Mouse (Mus musculus): ENCODE results near the gene Qdpr.
A peak's percentile ranks its signal among the peaks of the same experiment; 100 is the strongest.
"Not testable (repeated sequence)": the region's sequence is repeated elsewhere in the genome, so short reads cannot be mapped to it uniquely, and the experiment has no call there.

Gene Qdpr

DNA sequence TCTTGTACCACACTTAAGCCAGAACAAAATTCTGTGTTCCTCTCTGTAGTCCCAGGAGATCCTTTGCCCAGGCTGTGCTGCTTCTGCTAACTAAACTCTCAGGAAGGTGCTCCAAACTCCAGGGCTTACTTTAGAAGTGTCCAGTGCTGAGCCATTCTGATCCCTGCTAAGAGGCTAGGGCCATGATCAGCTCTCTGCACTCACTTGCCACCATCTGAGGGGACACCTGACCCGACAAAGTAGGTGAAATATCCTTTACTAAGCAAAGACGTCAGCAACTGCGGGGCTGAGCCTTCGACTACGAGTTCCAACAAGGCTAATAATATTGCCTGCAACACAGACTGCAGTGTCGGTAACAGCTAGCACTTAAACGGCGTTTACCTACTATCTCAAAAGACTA, 830 bp downstream of the Qdpr start:
- no peak for DNase-seq

DNA sequence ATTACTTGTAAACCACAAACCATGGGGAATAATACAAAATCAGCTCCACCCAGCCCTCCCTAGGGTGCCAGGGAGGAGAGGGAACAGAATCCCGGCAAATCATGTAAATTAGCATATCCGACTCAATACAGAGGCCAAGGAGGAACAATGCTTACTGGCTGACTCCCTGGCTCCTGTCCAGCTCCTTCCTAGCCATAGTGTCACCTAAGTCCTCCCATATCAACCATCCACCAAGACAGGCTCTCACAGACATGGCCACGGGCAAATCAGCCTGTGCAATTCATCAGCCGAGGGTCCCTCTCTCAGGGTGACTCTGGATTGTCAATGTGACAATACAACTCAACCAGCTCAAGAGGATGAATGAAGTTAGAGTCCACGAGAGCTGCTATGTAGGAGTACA, 1.4 kb downstream of the Qdpr start:
- no peak for DNase-seq

DNA sequence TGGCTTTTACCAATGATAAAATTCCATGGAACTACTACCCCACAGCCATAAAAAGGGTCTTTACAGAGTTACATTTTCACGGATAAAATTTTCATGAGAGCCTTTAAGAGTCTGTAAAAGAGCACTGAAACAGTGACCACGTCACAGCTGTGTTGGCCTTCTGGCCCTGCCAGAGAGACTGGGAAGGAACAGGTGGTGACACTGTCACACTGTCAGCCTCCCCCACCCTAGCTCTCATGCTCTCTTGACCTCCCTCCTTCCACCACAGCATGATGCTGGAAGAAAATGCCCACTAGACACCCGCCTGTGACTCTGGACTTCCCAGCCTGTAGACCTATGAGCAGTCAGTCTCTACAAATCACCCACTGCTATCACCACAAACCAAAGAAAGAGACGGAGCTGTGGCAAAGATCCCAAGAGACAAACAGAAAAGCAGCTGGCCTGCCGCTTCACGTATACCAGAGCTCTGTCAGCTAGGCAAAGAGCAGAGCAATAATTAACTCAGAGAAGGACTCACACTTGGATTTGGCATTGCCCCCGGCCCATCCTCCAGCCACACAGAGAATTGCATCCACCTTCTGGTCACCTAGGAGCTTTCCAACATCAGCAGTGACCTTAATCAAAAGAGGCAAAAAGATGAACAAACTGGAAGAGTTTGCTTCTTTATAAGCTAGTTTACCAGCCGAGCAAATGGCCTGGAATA, 5.8 kb downstream of the Qdpr start:
- no peak for DNase-seq

DNA sequence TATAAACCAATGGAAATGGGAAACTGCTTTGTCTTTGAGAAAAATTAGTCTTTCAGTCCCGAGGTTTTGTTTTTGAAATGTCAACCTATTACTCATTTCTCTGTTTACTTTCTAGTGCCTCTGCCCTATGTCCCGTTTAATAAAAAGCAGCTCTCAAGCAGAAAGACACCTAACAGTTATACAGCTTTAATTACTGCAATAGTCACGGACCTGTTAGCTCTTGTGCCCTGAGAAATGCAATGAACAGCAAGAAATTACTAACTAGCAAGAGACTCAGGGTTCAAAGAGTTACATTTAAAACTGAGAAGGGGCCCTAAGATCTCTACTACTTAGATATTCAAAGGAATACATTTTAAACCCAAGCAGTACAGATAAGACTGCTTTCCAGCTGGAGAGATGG, 8.3 kb downstream of the Qdpr start:
- no peak for DNase-seq

DNA sequence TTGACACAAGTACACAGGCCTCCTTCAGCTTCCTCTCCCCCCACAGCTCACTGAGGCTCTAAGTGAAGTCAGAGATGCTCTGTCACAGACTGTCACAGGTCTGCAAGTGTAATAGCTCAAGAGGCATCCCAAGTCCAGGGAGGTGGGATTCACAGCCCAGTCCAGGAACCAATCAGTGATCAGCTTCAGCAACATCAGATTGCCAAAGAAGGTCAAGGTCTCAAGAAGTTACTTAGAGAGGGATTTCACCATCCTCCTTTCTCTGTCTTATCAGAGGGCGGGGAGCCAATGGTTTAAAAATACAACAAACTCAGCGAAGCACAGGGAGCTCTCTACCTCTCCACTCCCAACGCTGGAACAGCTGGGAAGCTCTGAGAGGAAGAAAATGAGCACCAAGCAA, 8.9 kb downstream of the Qdpr start:
- DNase-seq: no peak

DNA sequence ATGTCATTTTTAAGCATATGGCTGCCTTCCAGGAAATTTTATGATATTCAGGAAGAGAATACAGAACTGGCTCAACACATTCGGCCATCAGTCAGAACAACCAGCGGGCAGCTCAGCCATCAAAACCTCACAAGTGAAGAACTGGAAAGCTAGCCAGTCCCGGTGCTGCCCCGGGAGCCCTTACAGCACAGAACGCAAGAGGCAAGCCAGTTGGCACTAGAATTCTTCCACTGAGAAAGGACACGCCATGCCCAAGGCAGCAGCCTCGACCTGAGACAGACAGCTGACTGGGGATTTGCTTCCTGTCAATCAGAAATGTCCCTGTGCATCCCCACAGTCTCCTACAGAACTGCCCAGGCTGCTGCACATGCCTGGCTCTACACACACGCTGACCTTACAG, 11.7 kb downstream of the Qdpr start:
- DNase-seq: no peak

DNA sequence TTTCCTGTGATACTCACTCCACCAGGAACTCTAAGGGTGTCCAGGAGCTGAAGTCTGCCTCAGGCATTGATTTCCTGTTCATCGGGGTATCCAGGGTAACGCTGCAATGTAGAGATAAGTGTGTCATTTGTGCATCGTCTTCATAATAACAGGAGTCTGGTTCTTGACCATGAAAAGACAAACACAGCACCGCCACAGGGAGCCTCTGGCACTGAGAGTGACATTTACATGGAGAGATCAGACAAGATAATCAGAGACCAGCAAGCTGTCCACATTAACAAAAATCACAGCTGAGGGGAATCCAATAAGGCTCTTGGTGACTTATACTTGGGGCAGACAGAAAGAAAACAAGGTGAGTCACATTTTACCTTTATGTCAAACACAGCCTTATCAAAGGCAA, 12.2 kb downstream of the Qdpr start:
- no peak for DNase-seq

DNA sequence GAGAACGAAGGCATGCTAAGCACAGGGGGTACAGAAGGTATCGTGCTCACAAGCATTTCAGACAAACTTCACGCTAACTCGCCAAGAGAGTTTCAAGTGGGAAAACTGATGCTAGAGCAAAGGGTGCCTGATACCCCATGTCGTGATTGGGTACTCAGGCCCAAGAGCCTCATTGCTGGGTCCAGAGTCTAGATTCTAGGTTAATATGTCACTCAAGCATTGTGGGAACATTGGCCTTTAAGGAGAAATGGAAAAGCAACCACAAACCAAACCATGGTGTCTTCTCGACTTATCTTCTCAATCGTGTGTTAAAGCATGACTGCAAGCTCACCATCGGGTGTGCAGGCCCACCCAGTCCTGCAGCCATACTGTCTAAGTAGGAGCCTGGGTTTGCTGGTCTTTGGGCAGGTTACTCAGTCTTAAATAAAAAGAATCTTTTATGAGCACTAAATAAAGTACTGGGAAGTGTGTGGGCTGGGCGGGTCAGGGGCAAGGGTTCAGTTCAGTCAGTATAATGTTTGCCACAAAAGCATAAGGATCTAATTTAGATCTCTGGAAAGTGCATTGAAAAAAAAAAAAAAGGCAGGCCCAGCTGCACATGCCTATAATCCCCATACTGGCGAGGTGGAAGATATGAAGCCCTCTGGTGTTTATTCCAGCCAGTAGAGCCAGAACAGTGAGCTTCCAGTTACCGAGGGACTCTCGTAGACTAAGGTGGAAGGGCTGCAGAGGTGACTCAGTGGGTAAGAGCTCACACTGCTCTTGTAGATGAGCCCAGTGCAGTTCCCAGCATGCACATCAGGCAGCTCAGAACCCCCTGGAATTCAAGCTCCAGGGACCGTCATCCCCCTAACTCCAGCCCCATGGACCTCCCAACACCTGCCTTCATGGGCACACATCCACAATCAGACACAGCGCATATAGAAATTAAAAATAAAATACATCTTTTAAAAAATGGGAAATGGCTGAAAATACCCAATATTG, 13.8 kb downstream of the Qdpr start:
- no peak for DNase-seq

DNA sequence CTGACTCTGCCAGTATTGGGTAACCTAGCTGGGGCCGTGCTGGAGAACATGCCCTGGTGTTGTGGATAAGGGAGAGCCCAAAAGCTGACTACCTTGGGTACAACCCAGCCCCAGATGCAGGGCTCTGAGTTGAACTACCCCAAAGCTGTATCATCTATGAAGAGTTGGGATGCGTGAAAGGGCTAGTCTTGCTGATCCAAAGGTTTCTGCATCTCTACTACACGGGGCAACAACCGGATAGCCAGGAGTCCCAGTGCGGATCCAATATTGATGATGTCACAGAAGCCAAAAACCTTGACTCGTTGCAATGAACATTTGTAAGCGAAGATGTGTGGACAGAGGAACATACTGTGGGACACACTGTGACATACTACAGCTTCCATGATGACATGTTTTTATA, 22.1 kb downstream of the Qdpr start:
- DNase-seq: no peak

DNA sequence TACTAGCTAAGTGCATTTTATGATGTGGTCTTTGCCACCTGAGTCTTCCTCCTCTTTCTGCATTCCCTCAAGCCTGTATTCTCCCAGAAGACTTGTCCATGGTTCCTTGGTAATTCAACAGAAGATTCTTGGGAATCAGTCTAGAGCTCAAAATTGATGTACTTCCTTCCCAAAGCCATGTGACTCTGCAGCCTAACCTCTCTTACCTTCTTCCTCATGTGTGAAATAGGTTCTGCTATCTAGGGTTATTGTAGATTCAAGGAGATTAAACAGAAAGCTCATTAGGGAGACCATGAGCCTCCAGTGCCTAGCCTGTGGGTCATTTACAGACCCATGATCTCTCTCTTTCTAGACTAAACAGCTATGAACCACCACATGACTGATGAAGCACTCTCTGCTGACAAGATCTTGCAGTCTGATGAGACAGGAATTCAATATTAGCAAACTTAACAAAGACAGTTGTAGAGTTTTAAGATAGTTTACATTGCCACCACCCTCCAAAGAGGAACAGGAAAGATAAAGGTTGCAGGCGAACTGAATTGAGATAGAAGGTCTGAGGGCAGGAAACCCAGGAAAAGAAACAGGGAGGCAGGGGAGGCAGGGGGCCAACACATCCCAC, 23.5 kb downstream of the Qdpr start:
- no peak for DNase-seq

DNA sequence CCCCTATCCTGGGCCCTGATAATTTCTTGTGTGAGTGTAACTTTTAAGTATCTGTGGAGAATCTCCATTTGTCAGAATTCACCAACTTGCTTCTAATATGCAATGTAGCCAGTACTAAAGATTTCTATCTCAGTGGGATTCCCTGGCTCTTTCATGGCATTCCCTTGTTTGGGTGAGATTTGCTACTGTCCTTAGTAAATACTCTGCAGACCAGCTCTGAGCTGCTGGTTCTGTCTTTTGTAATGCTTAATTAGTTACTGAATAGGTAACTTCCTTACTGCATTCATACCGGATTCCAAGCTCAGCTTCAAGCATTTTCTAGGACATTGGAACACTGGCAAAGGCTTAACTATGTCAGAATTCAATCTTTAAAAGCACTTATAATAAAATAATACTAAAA, 24.3 kb downstream of the Qdpr start:
- DNase-seq: not testable (repeated sequence)

DNA sequence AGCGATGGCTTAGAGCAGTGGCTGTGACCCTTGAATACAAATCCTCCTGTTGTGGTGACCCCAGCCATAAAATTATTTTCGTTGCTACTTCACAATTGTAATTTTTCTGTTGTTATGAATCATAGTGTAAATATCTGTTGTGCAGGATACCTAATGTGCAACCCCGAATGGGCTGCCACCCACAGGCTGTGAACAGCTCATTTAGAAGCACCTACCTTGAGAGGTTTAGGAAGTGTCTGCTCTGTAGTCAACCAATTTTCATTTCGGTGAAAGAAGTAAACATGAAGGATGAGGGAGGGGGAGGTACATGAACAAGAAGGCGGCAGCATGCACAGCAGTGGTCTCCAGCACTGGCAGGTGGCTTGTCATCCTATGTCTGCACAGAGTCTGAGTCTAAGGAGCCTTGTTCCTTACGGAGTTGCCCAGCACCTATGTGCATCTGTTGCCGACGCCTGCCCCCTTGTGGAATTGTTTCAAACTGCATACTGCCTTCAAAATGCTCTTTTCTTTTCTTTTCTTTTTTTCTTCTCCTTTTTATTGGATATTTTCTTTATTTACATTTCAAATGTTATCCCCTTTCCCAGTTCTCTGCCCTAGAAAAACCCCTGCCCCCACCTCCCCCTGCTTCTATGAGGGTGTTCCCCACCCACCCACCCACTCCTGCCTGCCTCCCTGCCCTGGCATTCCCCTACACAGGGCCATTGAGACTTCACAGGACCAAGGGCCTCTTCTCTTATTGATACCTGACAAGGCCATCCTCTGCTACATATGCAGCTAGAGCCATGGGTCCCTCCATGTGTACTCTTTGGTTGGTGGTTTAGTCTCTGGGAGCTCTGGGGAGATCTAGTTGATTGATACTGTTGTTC, 25.8 kb downstream of the Qdpr start:
- DNase-seq: peak; percentile 79

DNA sequence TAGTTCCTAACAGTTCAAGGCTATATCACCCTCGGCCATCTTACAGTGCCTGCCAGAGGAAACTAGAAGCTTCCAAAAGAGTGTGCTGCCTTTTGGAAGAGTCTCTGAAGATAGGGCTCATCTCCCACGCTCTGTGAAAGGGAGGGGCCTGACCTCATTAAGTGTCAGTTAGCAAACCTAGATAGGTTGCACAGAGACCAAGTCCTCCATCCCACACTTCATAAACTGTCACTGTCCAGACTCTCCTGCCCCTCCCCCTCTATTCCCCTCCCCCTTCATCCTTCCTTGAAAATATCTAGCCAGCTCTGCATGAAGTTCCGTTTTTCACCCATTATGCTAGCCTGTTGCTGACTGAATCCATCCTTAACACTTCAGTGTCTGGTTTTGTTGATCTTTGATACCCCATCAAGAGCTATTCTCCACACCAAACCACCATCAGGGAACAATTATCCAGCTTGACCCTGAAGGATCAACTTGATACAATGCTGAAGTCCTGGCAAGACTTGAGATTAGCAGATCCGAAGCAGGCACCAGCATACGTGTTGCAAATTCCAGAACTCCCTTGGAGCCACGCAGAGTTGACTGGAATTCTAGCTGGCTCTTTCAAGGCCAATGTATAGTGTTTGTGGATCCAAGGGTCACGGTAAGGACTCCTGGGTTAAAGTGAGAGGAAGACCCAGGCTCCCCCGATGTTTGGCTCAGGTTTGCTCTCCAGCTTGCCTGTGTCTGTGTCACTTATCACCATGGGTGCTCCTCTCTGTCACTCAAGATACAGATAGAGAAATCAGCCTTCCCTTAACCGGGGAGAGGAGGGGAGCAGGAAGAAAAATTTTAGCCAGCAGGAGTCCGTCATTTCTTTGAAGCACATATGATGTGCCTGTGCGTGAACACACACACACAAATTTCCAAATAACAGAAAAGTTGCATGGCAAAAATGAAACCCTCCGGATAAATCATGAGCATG, 27.9 kb downstream of the Qdpr start:
- no peak for DNase-seq

DNA sequence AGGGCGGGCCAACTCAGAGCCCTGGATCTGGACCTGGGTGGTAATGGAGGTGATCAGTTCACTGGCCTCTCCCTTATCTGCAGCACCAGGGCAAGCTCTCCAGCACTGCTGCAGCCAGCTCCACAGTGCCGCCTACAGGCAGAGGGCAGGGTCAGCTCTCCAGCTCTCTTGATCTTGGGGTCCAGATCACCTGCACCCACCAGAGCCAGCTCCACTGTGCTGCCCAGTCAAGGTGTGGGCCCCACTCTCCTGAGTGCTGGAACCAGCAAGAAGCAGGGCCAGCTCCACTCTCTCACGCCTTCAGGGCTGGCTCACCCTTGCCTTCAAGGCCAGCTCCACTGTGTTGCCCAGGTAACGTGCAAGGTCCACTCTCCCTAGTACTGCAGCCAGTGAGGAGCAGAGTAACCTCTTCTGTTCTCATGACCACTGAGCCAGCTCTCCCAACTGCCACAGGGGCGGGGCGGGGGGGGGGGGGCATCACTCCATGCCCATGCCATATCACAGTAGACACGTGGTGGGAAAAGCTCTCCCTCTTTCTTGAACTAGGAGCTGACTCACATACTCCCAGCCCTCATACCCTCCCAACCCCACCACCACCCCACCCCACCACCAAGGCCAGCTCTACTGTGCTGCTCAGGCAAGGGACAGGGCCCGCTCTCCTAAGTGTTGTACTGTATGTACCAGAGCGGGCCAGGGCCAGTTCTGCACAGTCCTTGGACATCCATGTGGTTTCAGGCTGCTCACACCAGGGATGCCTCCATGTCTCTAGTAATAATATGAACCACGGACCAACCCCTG, 30.0 kb downstream of the Qdpr start:
- no peak for DNase-seq

DNA sequence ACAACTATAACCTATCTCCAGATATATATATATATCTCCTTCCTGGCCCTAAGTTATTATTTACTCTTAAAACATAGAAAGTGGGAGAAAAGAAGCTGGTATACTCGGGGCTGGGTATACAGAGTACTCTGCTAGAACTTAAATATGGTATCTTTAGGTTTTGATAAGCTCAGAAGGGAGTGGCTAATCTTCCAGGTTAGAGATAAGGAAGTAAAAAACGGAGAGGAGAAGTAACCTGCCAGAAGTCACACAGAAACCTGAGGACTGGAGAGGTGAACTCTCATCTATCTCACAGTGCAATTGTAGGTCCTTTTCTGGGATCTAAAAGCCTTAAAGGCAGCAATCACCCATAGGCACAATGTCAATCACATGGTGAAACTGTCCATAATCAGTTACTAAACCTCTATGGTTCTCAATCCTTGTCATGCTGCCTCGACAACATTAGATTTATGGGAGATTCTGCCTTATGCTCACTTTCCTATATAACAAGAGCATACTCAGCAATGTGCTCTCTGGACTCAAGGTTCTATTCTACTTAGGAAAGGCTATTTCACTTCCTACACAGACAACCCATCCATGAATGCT, 32.1 kb downstream of the Qdpr start:
- no peak for DNase-seq

DNA sequence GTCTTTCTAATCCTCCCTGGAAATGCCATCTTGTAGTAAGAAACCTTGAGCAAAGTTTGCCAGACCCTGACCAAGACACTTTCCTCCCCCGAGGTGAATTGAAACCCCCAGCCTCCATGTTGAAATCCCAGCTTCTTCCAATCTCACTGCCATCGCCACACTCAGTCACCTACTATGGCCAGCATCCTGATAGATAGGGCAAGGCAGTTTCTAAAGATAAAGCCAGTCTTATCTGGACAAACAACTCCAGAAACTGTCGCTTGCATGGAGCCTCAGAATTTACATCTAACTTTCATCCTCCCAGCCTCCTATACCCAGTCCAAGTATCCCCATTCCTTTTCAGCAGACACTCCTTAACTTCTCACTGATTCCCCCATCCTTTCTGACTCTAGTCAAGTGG, 33.6 kb downstream of the Qdpr start:
- no peak for DNase-seq

DNA sequence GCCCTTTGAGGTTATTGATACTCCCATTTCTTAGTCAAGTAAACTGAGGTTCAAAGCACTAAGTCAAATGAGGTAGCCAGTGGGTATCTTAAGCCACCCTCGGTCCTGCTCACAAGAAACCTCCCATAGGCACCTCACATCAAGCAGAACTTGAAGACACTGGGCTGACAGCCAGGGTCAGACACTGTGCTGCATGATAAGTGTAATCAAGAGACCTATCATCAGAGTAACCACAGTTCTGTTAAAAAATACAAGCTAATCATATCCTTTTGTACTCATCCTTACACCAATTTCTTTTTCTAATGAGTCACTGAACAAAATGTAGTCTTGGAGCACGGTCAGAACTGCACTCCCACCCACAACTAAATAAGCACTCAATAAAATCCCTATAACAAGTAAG, 43.9 kb downstream of the Qdpr start:
- no peak for DNase-seq

DNA sequence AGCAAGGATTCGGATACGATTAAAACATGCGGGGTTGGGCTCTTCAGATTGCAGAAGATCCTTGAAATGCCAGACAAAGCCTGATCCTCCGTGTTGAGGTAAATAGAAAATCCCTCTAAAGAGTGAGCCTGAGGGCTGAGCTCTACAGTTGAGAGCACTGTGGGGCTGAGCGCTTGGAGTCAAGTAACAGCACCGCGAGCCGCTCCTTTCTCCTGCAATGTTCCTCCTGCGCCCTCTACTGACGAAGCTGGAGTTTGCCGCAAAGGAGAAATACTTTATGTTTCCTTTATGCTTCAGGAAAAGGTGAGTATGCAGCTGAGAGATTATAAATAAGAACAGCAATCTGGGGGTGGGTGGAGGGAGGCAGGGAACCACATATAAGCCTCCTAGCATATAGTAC, 47.4 kb downstream of the Qdpr start:
- peak; percentile 82 for DNase-seq

DNA sequence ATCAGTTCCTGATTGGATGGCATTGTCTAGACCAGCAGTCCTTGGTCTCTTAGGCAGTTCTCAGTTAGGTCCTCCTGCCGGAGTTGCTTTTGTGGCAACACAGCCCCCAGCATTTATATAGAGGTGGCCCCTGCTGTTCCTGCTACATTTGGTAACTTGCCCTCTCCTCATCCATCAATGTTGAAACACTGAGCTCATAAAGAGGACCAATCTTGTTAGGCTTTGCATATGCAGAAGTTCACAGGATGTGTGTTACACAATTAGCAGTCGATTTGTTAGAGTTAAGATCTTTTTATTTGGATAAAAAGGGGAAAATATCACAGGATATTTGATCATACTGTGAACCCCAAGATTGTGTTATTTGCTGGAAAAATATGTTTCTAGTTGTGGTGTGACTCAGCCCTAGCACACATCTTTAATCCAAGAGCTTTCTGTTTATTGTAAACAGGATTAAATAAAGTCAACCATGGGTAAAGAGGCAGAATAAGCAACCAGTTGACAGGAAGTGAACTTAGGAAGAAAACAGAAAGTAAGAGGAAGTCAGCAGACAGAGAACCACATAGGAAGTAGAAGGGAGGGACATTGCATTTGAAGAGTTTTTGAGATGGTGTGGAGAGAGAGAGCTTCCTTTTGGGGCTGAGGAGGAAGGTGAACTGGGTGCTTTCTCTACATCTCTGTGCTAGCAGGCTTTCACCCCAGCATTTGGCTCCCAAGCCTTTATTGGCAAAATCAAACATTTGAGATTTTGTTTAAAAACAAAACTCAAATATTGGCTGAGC, 65.8 kb downstream of the Qdpr start:
- DNase-seq: no peak

All from right cerebral cortex, postnatal 14 days (tissue).